Mouse (Mus musculus): Measurements from ENCODE around the gene Sptlc2. TPM values are rescaled to one million over a fixed set of nuclear protein-coding genes. Genes with fewer than 3 reads are reported as not detected.

Sptlc2 gene
- 20.7 and 28.7 TPM in 2 replicates for polyA plus RNA-seq (2012)

DNA sequence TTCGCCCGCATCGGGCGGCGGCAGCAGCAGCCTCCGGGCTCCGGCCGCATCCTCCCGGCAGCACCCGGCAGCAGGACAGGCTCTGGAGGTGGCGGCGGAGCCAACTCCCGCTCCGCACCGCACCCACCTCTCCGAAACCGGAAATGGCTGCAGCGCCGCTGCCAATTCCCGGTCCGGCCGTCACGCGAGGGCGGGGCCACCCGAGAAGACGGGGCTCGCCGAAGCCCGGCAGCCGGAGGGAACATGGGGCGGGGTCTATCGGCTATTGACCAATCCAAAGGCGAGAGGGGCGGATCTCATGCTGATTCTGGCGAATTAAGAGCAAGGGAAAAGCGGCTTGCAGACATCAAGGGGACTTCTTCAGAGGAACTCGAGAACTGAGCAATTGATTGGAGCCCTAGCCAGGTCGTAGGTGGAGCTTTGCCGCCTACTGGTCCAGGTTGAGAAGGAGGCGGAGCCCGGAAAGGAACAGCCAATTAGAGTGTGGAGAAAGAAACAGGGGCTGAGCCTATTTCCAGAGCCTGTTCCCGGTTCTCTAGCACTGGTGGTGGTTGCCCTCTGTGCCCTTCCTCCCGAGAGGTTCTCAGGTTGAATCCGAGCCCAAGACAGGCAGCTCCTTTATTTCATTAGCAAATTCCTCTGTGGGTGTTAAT, at the start of gene Sptlc2:
Sptlc2 (minus strand) TSS at position 234 of the 653 bp plus-strand sequence.
- TF ChIP-seq GATA1 (IDR thresholded peaks at IDR 0.05; ENCODE audit: low read length) = no peak

DNA sequence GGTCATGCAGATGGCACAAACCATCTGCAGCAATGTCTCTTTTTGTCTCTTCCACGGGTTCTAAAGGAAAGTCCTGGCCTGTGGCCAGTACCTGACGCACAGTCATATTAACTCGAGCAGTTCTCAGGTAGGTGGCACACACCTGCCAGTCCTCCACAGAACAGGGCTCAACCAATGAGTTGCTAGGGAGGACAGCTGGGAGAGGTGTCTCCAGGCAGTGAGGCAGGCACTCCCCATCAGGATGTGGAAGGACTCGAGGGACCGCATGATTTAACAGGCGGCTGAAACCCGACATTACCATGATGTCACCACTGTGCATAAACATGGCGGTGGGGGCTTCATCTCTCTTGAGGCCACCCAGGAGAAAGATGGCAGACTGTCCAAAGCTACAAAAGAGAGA, 40.7 kb upstream of the Sptlc2 start:
- no peak for TF ChIP-seq GATA1 (IDR thresholded peaks at IDR 0.05; ENCODE audit: low read length)

DNA sequence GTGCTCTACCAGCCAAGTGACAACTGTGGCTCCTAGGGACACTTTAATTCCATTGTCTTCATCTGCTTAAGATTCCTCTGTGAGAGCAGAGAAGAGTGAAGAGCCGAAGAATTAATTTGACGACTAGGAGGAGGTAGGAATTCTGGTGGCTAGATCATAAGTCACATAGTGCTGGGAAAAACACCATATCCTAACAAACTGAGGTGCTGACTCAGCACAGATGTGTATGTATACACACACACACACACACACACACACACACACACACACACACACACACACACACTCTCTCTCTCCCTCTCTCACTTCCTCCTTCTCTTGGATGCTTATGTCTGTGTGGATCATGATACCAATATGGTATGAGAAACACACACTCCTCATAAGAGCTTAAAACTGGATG, 40.1 kb upstream of the Sptlc2 start:
- no peak for TF ChIP-seq GATA1 (IDR thresholded peaks at IDR 0.05; ENCODE audit: low read length)

DNA sequence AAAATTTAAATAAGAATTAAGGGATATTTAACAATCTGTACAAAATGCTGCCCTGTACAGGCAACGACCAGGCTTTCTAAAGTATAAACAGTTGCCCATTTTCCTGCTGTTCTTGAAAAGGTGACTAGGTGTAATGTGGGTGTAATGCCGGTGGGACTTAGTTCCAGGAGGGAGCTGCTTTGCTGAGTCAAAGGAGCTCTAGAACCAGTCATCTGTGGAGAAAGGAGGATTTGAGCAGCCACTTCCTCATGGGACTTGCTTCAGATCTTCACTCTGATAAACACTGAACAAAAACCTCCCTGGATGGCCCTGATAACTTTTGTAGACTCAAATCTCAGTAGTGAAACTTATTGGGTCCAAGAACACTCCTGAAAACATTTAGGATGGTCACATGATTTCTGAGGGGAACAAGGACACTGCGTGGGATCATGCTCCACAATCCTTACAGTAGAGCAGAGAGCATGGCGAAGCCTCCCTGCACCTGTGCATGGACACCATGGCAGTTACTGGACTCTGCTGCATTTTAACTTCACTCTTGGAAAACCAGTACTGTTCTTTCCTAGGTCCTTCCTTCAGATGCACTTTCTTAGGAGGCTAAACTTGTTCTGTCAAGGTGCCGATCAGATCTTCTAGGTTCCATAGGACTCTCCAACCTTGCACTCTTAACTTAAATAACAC, 38.3 kb upstream of the Sptlc2 start:
- no peak for TF ChIP-seq GATA1 (IDR thresholded peaks at IDR 0.05; ENCODE audit: low read length)

DNA sequence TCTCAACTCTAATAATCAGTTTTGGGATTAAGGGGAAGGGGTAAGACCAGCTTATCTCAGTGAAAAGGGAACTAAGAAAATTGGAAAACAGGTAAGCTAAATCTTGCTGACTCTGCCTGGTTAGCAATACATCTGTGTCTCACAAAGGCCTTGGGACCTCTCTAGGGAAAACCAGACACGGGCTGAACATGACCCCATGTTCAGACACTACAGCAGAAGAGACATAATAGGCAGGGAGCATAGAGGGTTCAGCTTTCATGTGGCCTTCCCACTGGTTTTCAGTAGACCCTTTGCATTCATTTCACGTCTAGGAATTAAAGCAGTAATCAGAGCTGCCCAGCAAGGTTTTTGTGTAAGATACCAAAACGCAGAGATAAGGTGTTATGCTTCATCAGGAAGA, 36.4 kb upstream of the Sptlc2 start:
- TF ChIP-seq GATA1 (IDR thresholded peaks at IDR 0.05; ENCODE audit: low read length) = no peak

DNA sequence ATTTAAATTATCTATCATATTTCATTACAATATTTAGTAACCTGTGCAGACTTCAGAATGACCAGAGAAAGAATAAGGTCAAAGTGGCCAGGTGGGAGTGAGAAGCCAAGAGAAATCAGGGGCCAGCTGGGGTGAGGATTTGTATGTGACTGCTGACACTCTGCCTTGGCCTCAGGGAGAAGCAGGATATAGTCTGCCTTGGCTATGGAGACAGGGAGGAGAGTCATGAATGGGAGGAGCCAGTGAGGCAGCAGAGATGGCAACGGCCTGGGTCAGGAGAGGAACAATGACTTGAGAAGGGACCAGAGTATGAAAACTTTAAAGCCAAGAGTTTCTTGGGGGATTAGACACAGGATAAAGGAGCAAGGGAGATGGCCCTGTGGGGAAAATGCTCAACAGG, 35.5 kb upstream of the Sptlc2 start:
- no peak for TF ChIP-seq GATA1 (IDR thresholded peaks at IDR 0.05; ENCODE audit: low read length)

DNA sequence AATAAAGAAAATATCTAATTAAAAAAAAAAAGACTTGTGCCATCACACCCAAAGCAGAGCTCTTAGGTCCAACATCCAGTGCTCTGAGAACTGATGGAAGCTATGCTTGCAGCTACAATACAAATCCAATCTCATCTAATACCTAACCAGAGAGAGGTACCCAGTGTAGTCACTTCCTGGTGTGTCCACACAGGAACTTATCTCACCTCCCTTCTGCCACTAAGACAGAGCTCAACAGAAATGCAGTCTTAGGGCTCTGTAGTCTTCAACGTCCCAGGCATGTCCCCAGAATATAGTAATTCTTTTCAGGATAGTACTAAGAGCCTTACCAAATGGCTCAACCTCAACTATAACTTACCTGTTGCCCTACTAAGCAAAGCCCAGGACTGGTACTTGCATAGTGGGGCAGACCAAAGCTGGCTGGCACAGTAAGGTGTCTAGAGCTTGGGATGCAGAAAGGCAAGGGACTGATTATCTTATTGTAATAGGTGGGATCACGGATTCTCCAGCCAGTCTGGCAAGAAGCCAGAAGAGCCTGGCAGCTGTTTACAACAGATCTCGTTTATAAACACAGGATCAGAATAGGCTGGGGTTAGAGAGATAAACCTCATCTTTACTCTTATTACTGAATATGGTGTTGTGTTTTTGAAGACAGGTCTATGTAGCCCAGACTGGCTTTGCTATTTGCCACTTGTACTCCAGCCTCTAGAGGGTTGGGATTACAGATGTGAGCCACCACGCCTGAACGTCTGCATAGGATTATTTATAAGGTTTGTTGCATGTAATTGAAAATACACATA, 33.8 kb upstream of the Sptlc2 start:
- no peak for TF ChIP-seq GATA1 (IDR thresholded peaks at IDR 0.05; ENCODE audit: low read length)

DNA sequence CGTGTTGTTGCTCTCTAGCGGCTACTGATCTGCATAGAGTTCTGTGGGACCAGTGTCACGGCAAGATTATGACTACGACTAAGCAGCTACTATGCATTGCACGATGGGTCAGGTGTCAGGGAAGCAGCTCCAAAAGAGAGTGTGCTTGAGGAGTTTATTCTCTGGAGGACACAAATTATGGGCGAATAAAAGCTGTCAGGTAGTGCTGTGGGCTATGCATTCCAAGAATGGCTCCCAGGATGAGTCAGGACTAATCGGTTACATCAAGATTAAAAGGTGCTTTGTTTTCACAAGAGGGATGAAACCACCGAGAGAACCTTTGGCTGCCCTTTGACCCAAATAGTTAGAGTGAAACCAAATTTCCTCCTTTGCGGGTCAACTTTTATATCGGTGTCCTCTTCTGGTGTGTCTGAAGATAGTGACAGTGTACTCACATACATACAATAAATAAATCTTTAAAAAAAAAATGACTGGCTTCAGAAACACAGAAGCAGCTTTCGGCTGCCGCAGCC, 31.9 kb upstream of the Sptlc2 start:
- no peak for TF ChIP-seq GATA1 (IDR thresholded peaks at IDR 0.05; ENCODE audit: low read length)

DNA sequence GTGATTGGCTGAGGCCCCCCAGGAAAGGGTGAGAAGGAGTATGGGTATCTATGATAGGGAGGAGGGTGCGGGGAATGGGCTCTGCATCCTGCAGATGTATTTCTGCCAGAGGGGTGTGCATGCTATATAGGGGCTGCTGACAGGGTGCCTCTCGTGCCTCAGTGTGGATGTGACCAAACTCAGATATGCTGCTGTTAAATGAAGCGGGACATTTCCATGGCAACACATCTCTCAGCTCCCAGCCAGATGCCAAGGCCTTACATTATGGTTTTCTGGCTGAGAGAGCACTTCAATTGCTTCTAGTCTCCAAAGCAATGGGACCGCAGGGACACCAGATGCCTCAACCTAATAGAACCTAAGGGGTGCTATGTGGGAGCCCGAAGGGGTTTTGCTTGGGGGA, 30.8 kb upstream of the Sptlc2 start:
- TF ChIP-seq GATA1 (IDR thresholded peaks at IDR 0.05; ENCODE audit: low read length) = no peak

DNA sequence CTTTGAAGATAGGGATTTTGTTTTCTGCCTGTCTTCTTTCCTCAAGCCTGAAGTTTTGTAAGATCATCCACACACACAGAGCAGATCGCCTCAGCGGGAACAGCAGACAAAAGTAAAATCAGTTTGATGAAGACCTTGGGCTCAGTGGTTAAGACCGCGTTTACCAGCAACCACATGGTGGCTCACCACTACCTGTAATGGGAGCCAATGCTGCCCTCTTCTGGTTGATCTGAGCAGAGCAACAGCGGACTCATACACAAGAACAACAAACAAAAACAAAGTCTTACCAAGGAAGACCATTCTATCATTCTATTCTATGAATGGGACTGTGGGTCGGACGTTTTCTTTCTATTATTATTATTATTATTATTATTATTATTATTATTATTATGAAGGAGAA, 28.5 kb upstream of the Sptlc2 start:
- no peak for TF ChIP-seq GATA1 (IDR thresholded peaks at IDR 0.05; ENCODE audit: low read length)

DNA sequence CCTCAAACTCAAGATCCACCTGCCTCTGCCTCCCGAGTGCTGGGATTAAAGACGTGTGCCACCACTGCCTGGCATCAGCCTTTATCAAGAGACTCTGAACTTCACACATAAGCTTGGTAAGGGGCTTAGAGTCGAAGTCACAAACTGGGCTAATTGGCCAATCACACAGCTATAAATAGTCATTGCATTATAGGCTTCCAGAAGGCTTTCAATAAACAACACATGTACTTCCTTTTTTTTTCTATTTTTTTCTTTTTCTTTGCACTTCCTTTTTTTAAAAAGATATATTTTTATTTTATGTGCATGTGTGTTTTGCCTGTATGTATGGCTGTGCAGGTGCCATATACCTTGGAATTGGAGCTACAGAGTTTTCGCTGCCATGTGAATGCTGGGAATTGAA, 27.2 kb upstream of the Sptlc2 start:
- no peak for TF ChIP-seq GATA1 (IDR thresholded peaks at IDR 0.05; ENCODE audit: low read length)

DNA sequence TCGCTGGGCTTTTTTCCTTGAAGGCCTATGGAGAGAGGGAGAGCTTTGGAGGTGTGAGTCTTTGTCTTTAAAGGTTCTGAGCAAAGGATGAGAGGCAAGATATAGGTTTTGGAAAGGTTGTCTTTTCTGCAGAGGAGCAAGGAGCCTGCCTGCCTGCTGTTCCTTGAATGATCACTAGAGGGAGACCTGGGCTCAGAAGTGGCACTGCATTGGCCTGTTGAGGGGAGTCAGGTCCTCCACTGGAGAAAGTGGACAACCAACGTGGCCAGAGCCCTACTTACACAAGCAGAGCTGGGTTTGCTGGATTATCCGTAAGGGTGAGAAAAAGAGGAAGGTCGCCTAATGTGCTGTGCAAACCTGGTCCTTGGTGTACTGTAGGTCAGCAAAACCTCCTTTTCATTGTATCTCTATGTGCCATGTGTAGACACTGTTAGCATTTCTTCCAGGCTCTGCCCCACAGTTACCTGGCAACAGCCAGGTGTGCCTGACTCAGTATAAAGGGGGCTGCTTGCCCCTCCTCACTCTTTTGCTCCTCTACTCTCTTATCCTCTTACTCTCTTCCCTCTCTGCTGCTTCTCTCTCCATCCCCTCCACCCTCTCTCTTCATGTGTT, 25.1 kb upstream of the Sptlc2 start:
- TF ChIP-seq GATA1 (IDR thresholded peaks at IDR 0.05; ENCODE audit: low read length) = no peak

DNA sequence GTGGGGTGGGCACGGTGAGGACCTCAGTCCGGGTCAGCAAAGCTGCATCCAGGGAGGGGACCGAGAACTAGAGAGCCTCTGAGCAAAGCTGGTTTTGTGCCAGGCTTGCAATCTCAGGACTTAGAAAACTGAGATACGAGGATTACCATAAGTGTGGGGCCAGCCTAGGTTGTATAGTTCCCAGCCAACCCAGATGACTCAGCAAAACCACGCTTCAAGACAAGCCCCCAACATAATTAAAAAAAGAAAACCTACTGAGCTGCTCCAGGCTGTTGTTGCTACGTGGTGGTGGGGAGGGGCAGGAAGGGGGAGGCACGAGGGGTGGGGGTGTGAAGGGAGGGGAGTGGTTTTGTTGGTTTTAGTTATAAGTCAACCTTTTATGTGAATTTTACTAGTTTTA, 22.8 kb upstream of the Sptlc2 start:
- no peak for TF ChIP-seq GATA1 (IDR thresholded peaks at IDR 0.05; ENCODE audit: low read length)

DNA sequence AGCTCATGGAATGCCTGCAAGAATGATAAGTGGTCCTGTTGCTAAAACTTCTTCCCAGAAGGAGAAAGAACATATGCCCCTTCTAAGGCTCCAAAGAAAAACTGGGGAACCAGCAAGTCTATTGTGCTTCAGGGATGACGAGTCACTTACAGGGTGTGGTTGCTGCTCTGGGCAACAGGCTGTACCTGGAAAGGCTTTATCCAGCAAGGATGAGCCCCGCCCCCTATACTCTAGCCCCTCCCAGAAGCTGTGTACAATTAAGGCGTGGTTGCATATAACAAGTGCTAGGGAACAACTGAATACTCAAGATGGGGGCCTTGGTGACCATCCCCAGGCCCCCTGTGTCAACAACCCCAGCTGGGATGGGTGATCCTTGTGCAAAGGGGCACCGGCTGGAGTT, 21.0 kb upstream of the Sptlc2 start:
- no peak for TF ChIP-seq GATA1 (IDR thresholded peaks at IDR 0.05; ENCODE audit: low read length)

DNA sequence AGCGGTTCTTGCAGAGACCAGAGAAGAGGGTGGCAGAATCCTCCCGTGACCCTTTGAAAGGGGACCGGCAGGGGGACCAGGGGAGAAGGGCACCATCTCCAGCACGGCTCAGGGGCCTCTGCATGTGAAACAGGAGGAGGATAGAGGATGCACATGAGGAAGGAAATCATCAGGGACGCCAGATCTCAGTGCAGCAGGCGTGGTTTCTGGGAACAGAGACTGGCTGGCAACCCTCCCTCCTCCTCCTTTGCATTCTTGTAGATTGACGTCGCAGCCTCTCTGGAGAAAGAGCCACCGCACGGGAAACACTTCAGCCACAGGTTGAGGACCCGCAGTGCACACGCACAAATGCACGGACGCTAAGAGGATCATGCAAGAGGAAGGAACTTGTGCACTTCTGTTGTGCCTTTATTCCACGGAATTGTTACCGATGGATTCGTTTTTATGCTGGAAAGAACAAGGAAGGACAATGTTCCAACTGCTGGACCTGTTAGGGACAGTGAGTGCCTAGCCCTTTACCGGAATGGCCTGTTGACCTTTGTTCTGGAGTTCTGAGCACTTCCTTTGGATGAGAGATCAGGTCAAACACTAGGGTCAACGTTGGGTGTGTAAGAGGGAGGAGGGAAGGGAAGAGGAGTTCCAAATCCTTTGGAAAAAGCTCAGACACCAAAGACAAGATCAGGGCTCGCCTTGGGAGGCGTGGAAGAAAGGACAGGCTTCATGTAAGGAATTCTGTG, 19.9 kb upstream of the Sptlc2 start:
- no peak for TF ChIP-seq GATA1 (IDR thresholded peaks at IDR 0.05; ENCODE audit: low read length)

All from G1E-ER4 (cell line).